Mouse (Mus musculus) CH12.LX (cell line): ENCODE results near the gene Itpr1.

Source experiments
- CTCF ChIP-seq, 2 experiments: IDR thresholded peaks in 1 of 2; conservative IDR thresholded peaks in 1 of 2; 2 replicates each; pipeline ENCODE4 v1.5.1; 2011 to 2012; ENCODE audit warnings: low read depth in 2 of 2, low read length in 2 of 2, improper control_type of control experiment in 1 of 2, inconsistent platforms in 1 of 2, mild to moderate bottlenecking in 1 of 2, moderate library complexity in 1 of 2
- EP300 ChIP-seq: IDR thresholded peaks from 2 replicates; pipeline ENCODE4 v1.6.1; 2011; ENCODE audit warnings: low read length, improper control_type of control experiment
- MAX ChIP-seq: IDR thresholded peaks from 2 replicates; pipeline ENCODE4 v1.6.1; 2011; ENCODE audit warnings: low read length, improper control_type of control experiment
- MYC ChIP-seq: IDR thresholded peaks from 2 replicates; pipeline ENCODE4 v1.6.1; 2011; ENCODE audit warnings: low read depth, mild to moderate bottlenecking, improper control_type of control experiment, low read length
- POLR2A ChIP-seq: IDR thresholded peaks from 2 replicates; pipeline ENCODE4 v1.6.1; 2011; ENCODE audit warnings: low read depth, mild to moderate bottlenecking, improper control_type of control experiment, low read length
- POLR2AphosphoS2 ChIP-seq: IDR thresholded peaks from 2 replicates; pipeline ENCODE4 v1.6.1; 2011; ENCODE audit warnings: low read depth, low read length, improper control_type of control experiment
- ZNF384 ChIP-seq: IDR thresholded peaks from 2 replicates; pipeline ENCODE4 v1.6.1; 2012; ENCODE audit warnings: low read depth, low read length, improper control_type of control experiment, inconsistent platforms

DNA sequence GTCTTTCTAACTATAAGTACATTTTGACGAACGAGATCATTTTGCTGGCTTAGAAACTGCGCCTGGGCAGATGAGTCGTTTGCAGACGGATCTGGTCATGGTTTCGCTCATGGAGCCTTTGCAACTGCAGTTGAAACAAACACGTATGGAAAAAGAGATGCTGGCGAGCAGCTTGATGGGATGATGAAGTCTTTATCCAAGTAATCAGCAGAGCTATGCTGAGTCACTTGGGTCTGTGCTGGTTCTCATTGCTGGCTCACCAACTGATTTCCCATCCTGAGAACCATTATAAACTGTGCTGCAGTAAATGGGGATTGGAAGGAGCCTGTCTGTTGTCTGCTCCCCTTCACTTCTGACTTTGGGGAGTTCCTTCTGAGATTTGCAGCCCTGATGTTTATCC, 31.7 kb downstream of the Itpr1 start:
- no peak for TF ChIP-seq ZNF384
- TF ChIP-seq MYC = no peak
- no peak for TF ChIP-seq POLR2A
- TF ChIP-seq CTCF (conservative IDR thresholded peaks at IDR 0.05 in 1 of 2, IDR thresholded peaks at IDR 0.05 in 1 of 2; ENCODE audit: low read depth in 2 of 2, low read length in 2 of 2) = no peak
- no peak for TF ChIP-seq EP300
- no peak for TF ChIP-seq POLR2AphosphoS2
- TF ChIP-seq MAX = no peak
